Mouse (Mus musculus): ENCODE data around the gene Lgals9. TPM values are rescaled to one million over a fixed set of nuclear protein-coding genes. Genes with fewer than 3 reads are reported as not detected.
"Not testable (repeated sequence)": the region's sequence is repeated elsewhere in the genome, so short reads cannot be mapped to it uniquely, and the experiment has no call there.

The Lgals9 gene
- polyA plus RNA-seq, 1 experiment from 2014 or later, result 5.1 TPM

DNA sequence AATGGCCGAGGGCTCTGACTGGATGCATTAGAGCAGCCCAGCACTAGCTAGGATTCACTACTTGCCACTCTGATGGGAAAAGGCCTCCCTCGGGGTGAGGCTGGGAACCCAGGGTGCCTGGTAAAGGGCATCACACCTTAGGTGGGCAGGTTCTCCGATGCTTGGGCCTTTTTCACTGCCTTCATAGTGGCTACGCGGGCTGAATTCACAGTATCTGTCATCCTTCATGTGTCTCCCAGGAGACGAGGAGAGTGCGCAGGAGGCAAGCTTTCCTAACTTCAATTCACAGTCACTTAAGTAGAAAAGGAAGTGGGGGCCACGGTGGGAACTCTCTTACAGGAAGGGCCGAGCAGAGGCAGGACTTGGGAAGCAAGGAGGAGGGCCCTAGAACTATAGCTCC is 29.1 kb upstream of the Lgals9 start:
- Histone ChIP-seq H3K9ac (replicated peaks; ENCODE audit: low read length) (no peak overlapping the region), H3K4me3 (ENCODE audit: low read depth, low read length) (no peak overlapping the region), H3K9me3 (replicated peaks; ENCODE audit: control insufficient read depth, low read length) (no peaks in the 10 kb centered on the region), H3K27ac (replicated peaks; ENCODE audit: low read depth, low read length) (no peak overlapping the region), H3K4me2 (ENCODE audit: low read depth, low read length) (no peak overlapping the region), H3K27me3 (ENCODE audit: control insufficient read depth, insufficient read depth, low read length) (no peaks in the 10 kb centered on the region), H3K4me1 (ENCODE audit: control insufficient read depth, insufficient read depth, low read length) (peaks cover 4% of the 10 kb centered on the region; the same call in 1 of the 2 replicates), H3K36me3 (replicated peaks; ENCODE audit: control insufficient read depth, insufficient read depth, low read depth, low read length) (no peaks in the 10 kb centered on the region)
- ATAC-seq (replicated peaks; ENCODE audit: insufficient number of reproducible peaks, low FRiP score, low TSS enrichment, low read depth), result no peak
- no peak for DNase-seq (ENCODE audit: low spot score)
- WGBS, result 63% methylated on average over 9 of the region's 9 CpGs

DNA sequence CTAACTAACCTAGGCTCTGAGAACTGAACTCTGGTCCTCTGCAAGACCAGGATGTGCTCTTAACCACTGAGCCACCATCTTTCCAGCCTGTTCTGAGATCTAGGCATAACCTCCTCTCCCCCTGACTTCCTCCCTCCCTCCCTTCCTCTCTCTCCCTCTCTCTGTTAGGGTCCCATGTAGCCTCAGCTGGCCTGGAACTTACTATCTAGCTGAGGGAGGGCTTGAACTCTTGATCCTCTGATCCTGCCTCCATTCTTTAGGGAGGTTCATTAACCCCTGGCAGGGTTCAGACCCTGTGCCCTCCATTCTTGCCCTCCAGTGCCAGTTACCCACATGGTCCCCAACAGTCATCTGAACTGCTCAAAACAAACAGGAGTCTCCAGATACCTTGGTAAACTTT is 28.3 kb upstream of the Lgals9 start:
- no peak overlapping the region for H3K27ac ChIP-seq (replicated peaks; ENCODE audit: low read depth, low read length)
- no peak overlapping the region for H3K9ac ChIP-seq (replicated peaks; ENCODE audit: low read length)
- H3K36me3 ChIP-seq (replicated peaks; ENCODE audit: control insufficient read depth, insufficient read depth, low read depth, low read length), result no peaks in the 10 kb centered on the region
- H3K4me3 ChIP-seq (ENCODE audit: low read depth, low read length), result no peak overlapping the region
- no peak for ATAC-seq (replicated peaks; ENCODE audit: insufficient number of reproducible peaks, low FRiP score, low TSS enrichment, low read depth)
- no peak overlapping the region for H3K4me2 ChIP-seq (ENCODE audit: low read depth, low read length)
- H3K27me3 ChIP-seq (ENCODE audit: control insufficient read depth, insufficient read depth, low read length), result no peaks in the 10 kb centered on the region
- H3K9me3 ChIP-seq (replicated peaks; ENCODE audit: control insufficient read depth, low read length), result no peaks in the 10 kb centered on the region
- peaks cover 4% of the 10 kb centered on the region; the same call in 1 of the 2 replicates for H3K4me1 ChIP-seq (ENCODE audit: control insufficient read depth, insufficient read depth, low read length)
- no peak for DNase-seq (ENCODE audit: low spot score)

DNA sequence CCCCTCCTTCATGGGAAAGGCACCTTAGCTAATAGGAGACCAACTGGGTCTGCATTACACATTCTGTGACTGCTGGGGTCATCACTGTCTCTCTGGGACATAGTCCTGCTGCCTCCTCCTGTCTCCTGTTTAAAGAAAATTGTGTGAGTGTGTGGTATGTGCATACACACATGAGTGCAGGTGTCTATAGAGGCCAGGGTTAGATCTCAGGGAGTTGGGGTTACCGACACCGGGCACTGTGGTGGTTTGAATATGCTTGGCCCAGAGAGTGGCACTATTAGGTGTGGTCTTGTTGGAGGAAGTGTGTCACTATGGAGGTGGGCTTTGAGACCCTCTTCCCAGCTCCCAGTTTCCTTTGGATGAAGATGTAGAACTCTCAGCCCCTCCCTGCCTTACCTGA is 27.8 kb upstream of the Lgals9 start:
- DNase-seq (ENCODE audit: low spot score) (no peak), ATAC-seq (replicated peaks; ENCODE audit: insufficient number of reproducible peaks, low FRiP score, low TSS enrichment, low read depth) (no peak)
- no peak overlapping the region for H3K4me2 ChIP-seq (ENCODE audit: low read depth, low read length)
- H3K27ac ChIP-seq (replicated peaks; ENCODE audit: low read depth, low read length), result no peak overlapping the region
- H3K4me1 ChIP-seq (ENCODE audit: control insufficient read depth, insufficient read depth, low read length), result peaks cover 4% of the 10 kb centered on the region; the same call in 1 of the 2 replicates
- 95% methylated on average over 2 of the region's 2 CpGs for WGBS
- no peaks in the 10 kb centered on the region for H3K9me3 ChIP-seq (replicated peaks; ENCODE audit: control insufficient read depth, low read length)
- no peak overlapping the region for H3K9ac ChIP-seq (replicated peaks; ENCODE audit: low read length)
- no peaks in the 10 kb centered on the region for H3K27me3 ChIP-seq (ENCODE audit: control insufficient read depth, insufficient read depth, low read length)
- H3K36me3 ChIP-seq (replicated peaks; ENCODE audit: control insufficient read depth, insufficient read depth, low read depth, low read length), result no peaks in the 10 kb centered on the region
- H3K4me3 ChIP-seq (ENCODE audit: low read depth, low read length), result no peak overlapping the region

DNA sequence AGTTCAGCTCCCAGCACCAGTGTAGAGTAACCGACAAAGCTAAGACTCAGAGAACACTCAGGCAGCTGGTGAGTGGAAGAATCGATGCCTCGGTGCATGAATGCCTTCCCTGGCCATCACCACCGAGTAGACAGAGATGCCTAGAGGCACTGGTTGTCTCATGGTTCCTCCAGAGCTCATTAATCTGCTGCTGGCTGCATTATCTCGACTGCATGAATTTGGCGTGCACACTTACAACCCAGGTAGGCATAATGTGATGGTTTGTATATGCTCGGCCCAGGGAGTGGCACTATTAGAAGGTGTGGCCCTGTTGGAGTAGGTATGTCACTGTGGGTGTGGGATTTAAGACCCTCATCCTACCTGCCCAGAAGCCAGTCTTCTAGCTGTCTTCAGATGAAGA is 24.1 kb upstream of the Lgals9 start:
- no peak overlapping the region for H3K4me3 ChIP-seq (ENCODE audit: low read depth, low read length)
- 86% methylated on average over 7 of the region's 7 CpGs for WGBS
- H3K27ac ChIP-seq (replicated peaks; ENCODE audit: low read depth, low read length), result no peak overlapping the region
- H3K4me1 ChIP-seq (ENCODE audit: control insufficient read depth, insufficient read depth, low read length), result no peaks in the 10 kb centered on the region
- H3K27me3 ChIP-seq (ENCODE audit: control insufficient read depth, insufficient read depth, low read length), result no peaks in the 10 kb centered on the region
- no peak overlapping the region for H3K4me2 ChIP-seq (ENCODE audit: low read depth, low read length)
- no peak overlapping the region for H3K9ac ChIP-seq (replicated peaks; ENCODE audit: low read length)
- no peak for ATAC-seq (replicated peaks; ENCODE audit: insufficient number of reproducible peaks, low FRiP score, low TSS enrichment, low read depth)
- DNase-seq (ENCODE audit: low spot score), result no peak
- no peaks in the 10 kb centered on the region for H3K9me3 ChIP-seq (replicated peaks; ENCODE audit: control insufficient read depth, low read length)
- H3K36me3 ChIP-seq (replicated peaks; ENCODE audit: control insufficient read depth, insufficient read depth, low read depth, low read length), result no peaks in the 10 kb centered on the region

DNA sequence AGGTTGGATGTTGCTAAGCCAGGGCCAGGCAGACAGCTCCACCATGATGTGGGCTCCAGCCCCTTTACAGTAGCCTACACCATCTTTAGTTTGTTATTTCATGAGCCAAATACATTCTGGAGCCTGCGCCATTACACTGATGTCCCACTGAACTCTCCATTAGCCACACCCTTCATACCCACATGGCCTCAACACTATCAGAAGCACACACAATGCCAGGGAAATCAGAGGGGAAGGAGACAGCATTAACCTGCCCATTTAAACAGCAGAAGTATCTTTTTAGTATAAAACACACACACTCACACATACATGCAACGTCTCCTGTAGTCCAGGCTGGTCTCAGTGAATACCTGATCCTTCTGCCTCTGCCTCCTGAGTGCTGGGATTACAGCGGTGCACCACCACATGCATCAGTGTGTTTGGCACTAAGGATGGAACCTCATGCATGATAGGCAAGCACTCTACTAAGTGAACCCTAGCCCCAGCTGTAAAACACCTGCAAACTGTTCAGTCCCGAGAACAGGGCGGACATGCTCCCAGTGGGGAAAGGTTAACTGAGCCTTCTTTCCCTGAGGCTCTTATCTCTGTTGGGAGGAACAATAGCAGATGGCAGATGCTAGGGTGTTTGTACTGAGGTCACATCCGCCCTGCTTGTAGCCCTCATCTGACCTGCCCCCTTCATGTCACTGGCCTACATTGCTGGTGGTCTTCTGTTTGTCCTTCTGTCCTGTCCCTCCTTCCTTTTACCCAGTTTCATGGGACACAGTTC is 23.4 kb upstream of the Lgals9 start:
- no peak overlapping the region for H3K4me2 ChIP-seq (ENCODE audit: low read depth, low read length)
- H3K4me3 ChIP-seq (ENCODE audit: low read depth, low read length), result no peak overlapping the region
- 77% methylated on average over 6 of the region's 6 CpGs for WGBS
- H3K4me1 ChIP-seq (ENCODE audit: control insufficient read depth, insufficient read depth, low read length), result no peaks in the 10 kb centered on the region
- H3K27me3 ChIP-seq (ENCODE audit: control insufficient read depth, insufficient read depth, low read length), result no peaks in the 10 kb centered on the region
- no peak overlapping the region for H3K9ac ChIP-seq (replicated peaks; ENCODE audit: low read length)
- DNase-seq (ENCODE audit: low spot score) (no peak), ATAC-seq (replicated peaks; ENCODE audit: insufficient number of reproducible peaks, low FRiP score, low TSS enrichment, low read depth) (no peak)
- H3K27ac ChIP-seq (replicated peaks; ENCODE audit: low read depth, low read length), result no peak overlapping the region
- H3K36me3 ChIP-seq (replicated peaks; ENCODE audit: control insufficient read depth, insufficient read depth, low read depth, low read length), result no peaks in the 10 kb centered on the region
- no peaks in the 10 kb centered on the region for H3K9me3 ChIP-seq (replicated peaks; ENCODE audit: control insufficient read depth, low read length)

DNA sequence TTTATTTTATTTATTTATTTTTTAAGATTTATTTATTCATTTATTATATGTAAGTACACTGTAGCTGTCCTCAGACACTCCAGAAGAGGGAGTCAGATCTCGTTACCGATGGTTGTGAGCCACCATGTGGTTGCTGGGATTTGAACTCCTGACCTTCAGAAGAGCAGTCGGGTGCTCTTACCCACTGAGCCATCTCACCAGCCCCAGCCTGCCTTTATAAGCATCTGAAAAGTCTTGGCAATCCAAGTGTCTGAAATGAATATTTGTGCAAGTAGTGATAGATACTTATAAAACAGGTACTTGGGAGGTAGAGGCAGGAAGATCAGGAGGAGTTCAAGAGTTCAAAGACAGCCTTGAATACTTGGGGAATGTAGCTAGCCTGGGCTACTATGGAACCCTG is 22.6 kb upstream of the Lgals9 start:
- H3K27ac ChIP-seq (replicated peaks; ENCODE audit: low read depth, low read length); H3K9ac ChIP-seq (replicated peaks; ENCODE audit: low read length); DNase-seq (ENCODE audit: low spot score); H3K4me3 ChIP-seq (ENCODE audit: low read depth, low read length); H3K4me1 ChIP-seq (ENCODE audit: control insufficient read depth, insufficient read depth, low read length); ATAC-seq (replicated peaks; ENCODE audit: insufficient number of reproducible peaks, low FRiP score, low TSS enrichment, low read depth); H3K9me3 ChIP-seq (replicated peaks; ENCODE audit: control insufficient read depth, low read length); H3K4me2 ChIP-seq (ENCODE audit: low read depth, low read length); H3K27me3 ChIP-seq (ENCODE audit: control insufficient read depth, insufficient read depth, low read length); H3K36me3 ChIP-seq (replicated peaks; ENCODE audit: control insufficient read depth, insufficient read depth, low read depth, low read length): not testable (repeated sequence)
- 92% methylated on average over 3 of the region's 3 CpGs for WGBS

DNA sequence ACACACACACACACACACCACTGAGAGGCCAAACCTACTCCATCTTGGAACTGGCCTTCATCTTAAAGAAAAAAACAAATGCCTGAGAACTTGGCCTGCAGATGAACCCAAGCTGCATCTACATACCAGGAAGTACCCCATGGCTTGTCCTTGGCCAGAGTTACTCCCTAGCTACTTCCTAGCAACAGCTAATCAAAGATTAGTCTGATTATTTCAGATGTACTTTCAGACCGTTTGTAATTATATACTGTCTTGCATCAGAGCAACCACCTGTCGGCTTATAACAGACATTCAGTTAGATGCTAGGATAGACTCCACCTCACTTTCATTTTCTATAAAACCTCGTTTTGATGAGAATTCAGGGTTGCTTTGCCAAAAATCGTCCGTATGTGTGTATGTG is 21.7 kb upstream of the Lgals9 start:
- ATAC-seq (replicated peaks; ENCODE audit: insufficient number of reproducible peaks, low FRiP score, low TSS enrichment, low read depth) (no peak), DNase-seq (ENCODE audit: low spot score) (no peak)
- no peak overlapping the region for H3K4me3 ChIP-seq (ENCODE audit: low read depth, low read length)
- H3K27ac ChIP-seq (replicated peaks; ENCODE audit: low read depth, low read length), result no peak overlapping the region
- no peaks in the 10 kb centered on the region for H3K36me3 ChIP-seq (replicated peaks; ENCODE audit: control insufficient read depth, insufficient read depth, low read depth, low read length)
- H3K9me3 ChIP-seq (replicated peaks; ENCODE audit: control insufficient read depth, low read length), result no peaks in the 10 kb centered on the region
- H3K4me2 ChIP-seq (ENCODE audit: low read depth, low read length), result no peak overlapping the region
- no peaks in the 10 kb centered on the region for H3K4me1 ChIP-seq (ENCODE audit: control insufficient read depth, insufficient read depth, low read length)
- WGBS, result 74% methylated on average over 5 of the region's 5 CpGs
- no peak overlapping the region for H3K9ac ChIP-seq (replicated peaks; ENCODE audit: low read length)
- H3K27me3 ChIP-seq (ENCODE audit: control insufficient read depth, insufficient read depth, low read length), result no peaks in the 10 kb centered on the region

DNA sequence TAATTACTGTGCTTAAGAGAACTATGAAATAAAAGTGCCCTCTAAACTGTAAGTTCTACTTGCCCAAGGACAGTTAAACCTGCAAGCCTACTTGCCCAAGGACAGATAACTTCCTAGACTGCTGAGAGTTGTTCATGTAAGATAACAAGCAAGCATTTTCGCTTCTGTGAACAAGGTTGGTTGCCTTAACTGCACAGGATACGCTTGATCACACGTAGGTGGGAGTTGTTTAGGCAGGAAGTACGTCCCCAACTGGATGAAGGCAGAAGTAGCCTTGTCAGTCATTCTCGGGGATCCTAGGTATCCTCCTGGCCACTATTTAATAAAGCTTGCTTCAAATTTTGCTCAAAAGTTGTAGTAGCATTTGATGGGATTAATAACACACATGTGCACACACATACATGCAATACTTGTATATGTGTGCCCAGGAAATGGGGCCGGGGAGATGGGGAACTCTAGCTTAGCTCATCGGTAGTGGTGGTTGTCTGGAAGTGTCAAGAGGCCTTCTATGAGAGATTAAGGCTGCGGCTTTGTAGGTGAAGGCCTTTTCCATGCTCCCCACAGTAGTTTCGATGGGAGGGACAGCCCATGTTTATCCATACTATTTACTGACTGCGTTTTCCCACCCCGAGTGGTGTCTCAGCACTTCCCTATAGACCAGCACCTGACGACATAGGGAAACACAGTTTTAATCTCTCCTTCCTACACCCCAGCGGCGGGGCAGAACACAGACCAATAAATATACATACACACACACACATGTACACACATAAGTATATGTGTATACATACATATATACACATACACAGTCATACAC is 21.0 kb upstream of the Lgals9 start:
- H3K4me2 ChIP-seq (ENCODE audit: low read depth, low read length), result no peak overlapping the region
- H3K4me1 ChIP-seq (ENCODE audit: control insufficient read depth, insufficient read depth, low read length), result no peaks in the 10 kb centered on the region
- H3K36me3 ChIP-seq (replicated peaks; ENCODE audit: control insufficient read depth, insufficient read depth, low read depth, low read length), result no peaks in the 10 kb centered on the region
- H3K27me3 ChIP-seq (ENCODE audit: control insufficient read depth, insufficient read depth, low read length), result no peaks in the 10 kb centered on the region
- 87% methylated on average over 14 of the region's 14 CpGs for WGBS
- no peaks in the 10 kb centered on the region for H3K9me3 ChIP-seq (replicated peaks; ENCODE audit: control insufficient read depth, low read length)
- DNase-seq (ENCODE audit: low spot score), result no peak
- no peak for ATAC-seq (replicated peaks; ENCODE audit: insufficient number of reproducible peaks, low FRiP score, low TSS enrichment, low read depth)
- H3K9ac ChIP-seq (replicated peaks; ENCODE audit: low read length), result no peak overlapping the region
- H3K27ac ChIP-seq (replicated peaks; ENCODE audit: low read depth, low read length), result no peak overlapping the region
- no peak overlapping the region for H3K4me3 ChIP-seq (ENCODE audit: low read depth, low read length)
